Mouse (Mus musculus): ENCODE data around the gene Adamtsl3. TPM values are rescaled to one million over a fixed set of nuclear protein-coding genes. Genes with fewer than 3 reads are reported as not detected.

Adamtsl3 gene
- polyA plus RNA-seq, 1 experiment, result 5.1 TPM

GRCm38 (mm10) chr7:82433226-82433625 is 97.7 kb downstream of the Adamtsl3 start:
- H3K27me3 ChIP-seq (ENCODE audit: control insufficient read depth, insufficient read depth, insufficient read length), result no peaks in the 10 kb centered on the region
- TF ChIP-seq CEBPB (IDR thresholded peaks at IDR 0.05; ENCODE audit: low read depth), result peak; percentile 30
- no peak for TF ChIP-seq CTCF (IDR thresholded peaks at IDR 0.05; ENCODE audit: control insufficient read depth, insufficient read depth, insufficient read length)
- H3ac ChIP-seq (ENCODE audit: control insufficient read depth, insufficient read length, low read depth), result no peak overlapping the region
- H3K4me3 ChIP-seq (ENCODE audit: insufficient read depth, poor library complexity, severe bottlenecking), result no peak overlapping the region
- H3K79me2 ChIP-seq (ENCODE audit: control insufficient read depth, insufficient read depth), result no peaks in the 10 kb centered on the region
- H3K36me3 ChIP-seq (ENCODE audit: control insufficient read depth, insufficient read depth), result no peaks in the 10 kb centered on the region
- H3K79me3 ChIP-seq (ENCODE audit: low read depth), result no peaks in the 10 kb centered on the region

DNA sequence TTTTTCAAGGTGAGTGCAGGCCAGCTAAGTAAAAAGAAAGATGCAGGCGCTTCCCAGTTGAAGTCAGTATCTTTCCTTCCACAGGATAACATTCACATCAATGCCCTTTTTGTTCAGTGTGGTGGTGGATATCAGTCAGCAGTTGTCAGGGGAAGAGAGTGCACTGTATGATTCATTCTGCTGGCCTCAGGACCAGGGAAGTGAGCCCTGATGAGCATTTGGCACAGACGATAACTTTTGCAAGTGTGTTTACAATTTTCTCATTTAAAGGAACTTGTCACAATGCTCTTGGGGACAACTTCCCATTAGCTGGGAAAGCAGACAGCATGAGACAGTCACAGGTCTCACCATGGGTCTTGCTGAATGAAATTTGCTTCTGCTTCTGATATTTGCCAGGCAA is 122.9 kb downstream of the Adamtsl3 start:
- TF ChIP-seq MYOD1 (IDR thresholded peaks at IDR 0.05; ENCODE audit: control insufficient read depth, insufficient read length, low read depth) (peak; percentile 44), MYOG (IDR thresholded peaks at IDR 0.05; ENCODE audit: control insufficient read depth, extremely low read depth, insufficient read length) (no peak)
- no peak overlapping the region for H3K4me3 ChIP-seq (ENCODE audit: insufficient read depth, poor library complexity, severe bottlenecking)
- H3K79me2 ChIP-seq (ENCODE audit: control insufficient read depth, insufficient read depth), result no peaks in the 10 kb centered on the region
- no peaks in the 10 kb centered on the region for H3K79me3 ChIP-seq (ENCODE audit: low read depth)
- no peaks in the 10 kb centered on the region for H3K27me3 ChIP-seq (ENCODE audit: control insufficient read depth, insufficient read depth, insufficient read length)
- H3K36me3 ChIP-seq (ENCODE audit: control insufficient read depth, insufficient read depth), result no peaks in the 10 kb centered on the region
- H3ac ChIP-seq (ENCODE audit: control insufficient read depth, insufficient read length, low read depth), result no peak overlapping the region

GRCm38 (mm10) chr7:82462921-82463523 is 127.5 kb downstream of the Adamtsl3 start:
- H3K36me3 ChIP-seq (ENCODE audit: control insufficient read depth, insufficient read depth), result no peaks in the 10 kb centered on the region
- no peaks in the 10 kb centered on the region for H3K27me3 ChIP-seq (ENCODE audit: control insufficient read depth, insufficient read depth, insufficient read length)
- H3K79me3 ChIP-seq (ENCODE audit: low read depth), result no peaks in the 10 kb centered on the region
- H3K79me2 ChIP-seq (ENCODE audit: control insufficient read depth, insufficient read depth), result no peaks in the 10 kb centered on the region
- no peak for TF ChIP-seq MYOD1 (IDR thresholded peaks at IDR 0.05; ENCODE audit: control insufficient read depth, insufficient read length, low read depth)
- peak; percentile 45 for TF ChIP-seq CEBPB (IDR thresholded peaks at IDR 0.05; ENCODE audit: low read depth)
- H3K4me3 ChIP-seq (ENCODE audit: insufficient read depth, poor library complexity, severe bottlenecking), result no peak overlapping the region
- no peak overlapping the region for H3ac ChIP-seq (ENCODE audit: control insufficient read depth, insufficient read length, low read depth)

DNA sequence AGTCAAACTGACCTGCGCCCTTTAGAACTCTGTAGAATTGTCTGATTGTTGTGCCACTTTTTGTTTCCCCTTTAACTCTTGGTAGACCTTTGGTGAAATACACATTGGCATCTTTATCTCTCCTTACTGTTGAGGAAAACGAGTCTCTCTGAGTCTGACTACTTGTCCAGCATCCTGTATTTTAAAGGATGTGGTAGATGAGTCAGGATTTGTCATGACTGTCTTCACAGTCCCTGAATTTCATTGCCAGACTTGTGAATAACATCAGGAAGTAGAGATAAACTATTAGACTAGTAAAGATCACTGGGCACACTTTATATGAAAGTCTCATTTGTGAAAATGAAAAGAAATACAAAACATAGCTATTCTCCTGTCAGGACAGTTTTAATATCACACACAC is 128.9 kb downstream of the Adamtsl3 start:
- Histone ChIP-seq H3K79me2 (ENCODE audit: control insufficient read depth, insufficient read depth) (no peaks in the 10 kb centered on the region), H3K27me3 (ENCODE audit: control insufficient read depth, insufficient read depth, insufficient read length) (no peaks in the 10 kb centered on the region), H3K4me3 (ENCODE audit: insufficient read depth, poor library complexity, severe bottlenecking) (peak overlapping the region; percentile 12), H3K79me3 (ENCODE audit: low read depth) (no peaks in the 10 kb centered on the region), H3ac (ENCODE audit: control insufficient read depth, insufficient read length, low read depth) (peak overlapping the region; percentile 51), H3K36me3 (ENCODE audit: control insufficient read depth, insufficient read depth) (no peaks in the 10 kb centered on the region)
- TF ChIP-seq CEBPB (IDR thresholded peaks at IDR 0.05; ENCODE audit: low read depth) (no peak), MYOG (IDR thresholded peaks at IDR 0.05; ENCODE audit: control insufficient read depth, extremely low read depth, insufficient read length) (no peak), USF1 (IDR thresholded peaks at IDR 0.05; ENCODE audit: low read depth) (no peak), FOSL1 (IDR thresholded peaks at IDR 0.05; ENCODE audit: insufficient read depth, low read length, poor library complexity, severe bottlenecking) (peak; percentile 84), CTCF (IDR thresholded peaks at IDR 0.05; ENCODE audit: control insufficient read depth, insufficient read depth, insufficient read length) (no peak), MAX (IDR thresholded peaks at IDR 0.05) (peak; percentile 15), MYOD1 (IDR thresholded peaks at IDR 0.05; ENCODE audit: control insufficient read depth, insufficient read length, low read depth) (no peak)

- Histone ChIP-seq H3K27me3 (ENCODE audit: control insufficient read depth, insufficient read depth, insufficient read length) (no peaks in the 10 kb centered on the region), H3ac (ENCODE audit: control insufficient read depth, insufficient read length, low read depth) (no peak overlapping the region), H3K79me2 (ENCODE audit: control insufficient read depth, insufficient read depth) (no peaks in the 10 kb centered on the region), H3K4me3 (ENCODE audit: insufficient read depth, poor library complexity, severe bottlenecking) (no peak overlapping the region), H3K36me3 (ENCODE audit: control insufficient read depth, insufficient read depth) (no peaks in the 10 kb centered on the region), H3K79me3 (ENCODE audit: low read depth) (no peaks in the 10 kb centered on the region)
- TF ChIP-seq MYOD1 (IDR thresholded peaks at IDR 0.05; ENCODE audit: control insufficient read depth, insufficient read length, low read depth) (peak; percentile 44), FOSL1 (IDR thresholded peaks at IDR 0.05; ENCODE audit: insufficient read depth, low read length, poor library complexity, severe bottlenecking) (no peak)
Measured at GRCm38 (mm10) chr7:82465437-82465836, 129.9 kb downstream of the Adamtsl3 start.

DNA sequence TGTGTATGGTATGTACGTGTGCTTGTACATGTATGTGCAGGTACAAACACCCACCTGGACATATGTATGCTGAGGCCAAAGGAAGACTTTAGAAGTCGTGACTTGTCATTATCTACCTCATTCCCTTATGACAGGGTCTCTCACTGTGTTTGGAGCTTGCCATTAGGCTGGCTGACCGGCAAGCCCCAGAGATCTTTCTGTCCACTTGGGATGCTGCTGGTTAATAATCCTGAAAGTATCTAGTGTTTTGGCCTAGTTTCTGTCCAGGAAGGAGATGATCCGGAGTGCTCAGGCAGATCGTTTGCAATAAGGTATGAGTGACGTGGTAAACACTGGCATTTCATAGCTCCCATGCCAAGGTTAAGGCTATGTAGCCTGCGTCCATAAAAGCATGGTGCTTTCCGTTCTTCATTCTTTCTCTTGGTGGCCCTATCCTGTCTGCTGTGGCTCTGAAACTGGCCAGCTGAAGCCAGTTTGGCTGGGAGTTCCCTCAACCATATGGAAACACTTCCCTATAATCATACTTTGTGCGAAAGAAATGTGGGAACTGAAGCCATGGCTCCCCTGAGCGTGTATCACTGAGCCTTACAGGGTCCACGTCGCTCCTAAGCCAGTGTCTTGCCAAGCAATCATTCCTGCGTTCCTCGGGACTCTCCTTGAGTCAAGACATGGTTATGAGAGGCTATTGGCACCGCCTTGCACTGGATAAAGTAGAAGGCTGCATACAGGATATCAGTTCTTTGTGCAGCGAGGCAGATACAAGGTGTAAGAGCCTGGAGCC is 141.1 kb downstream of the Adamtsl3 start:
- H3K79me3 ChIP-seq (ENCODE audit: low read depth), result no peaks in the 10 kb centered on the region
- no peak overlapping the region for H3ac ChIP-seq (ENCODE audit: control insufficient read depth, insufficient read length, low read depth)
- H3K36me3 ChIP-seq (ENCODE audit: control insufficient read depth, insufficient read depth), result no peaks in the 10 kb centered on the region
- H3K79me2 ChIP-seq (ENCODE audit: control insufficient read depth, insufficient read depth), result no peaks in the 10 kb centered on the region
- no peaks in the 10 kb centered on the region for H3K27me3 ChIP-seq (ENCODE audit: control insufficient read depth, insufficient read depth, insufficient read length)
- no peak for TF ChIP-seq USF1 (IDR thresholded peaks at IDR 0.05; ENCODE audit: low read depth)
- no peak for TF ChIP-seq CEBPB (IDR thresholded peaks at IDR 0.05; ENCODE audit: low read depth)
- H3K4me3 ChIP-seq (ENCODE audit: insufficient read depth, poor library complexity, severe bottlenecking), result no peak overlapping the region

Data from C2C12 (cell line).